Mouse (Mus musculus) frontal cortex, postnatal 10 days (tissue): Measurements from ENCODE around the gene Fcgr1.
"Not testable (repeated sequence)": the region's sequence is repeated elsewhere in the genome, so short reads cannot be mapped to it uniquely, and the experiment has no call there.

Experiments
- DNase-seq, 2 experiments: peaks; one replicate each; pipeline ENCODE4 v3.0.0; 2022; ENCODE audit warnings: low spot score in 2 of 2, mixed read lengths in 1 of 2

Fcgr1 gene

DNA sequence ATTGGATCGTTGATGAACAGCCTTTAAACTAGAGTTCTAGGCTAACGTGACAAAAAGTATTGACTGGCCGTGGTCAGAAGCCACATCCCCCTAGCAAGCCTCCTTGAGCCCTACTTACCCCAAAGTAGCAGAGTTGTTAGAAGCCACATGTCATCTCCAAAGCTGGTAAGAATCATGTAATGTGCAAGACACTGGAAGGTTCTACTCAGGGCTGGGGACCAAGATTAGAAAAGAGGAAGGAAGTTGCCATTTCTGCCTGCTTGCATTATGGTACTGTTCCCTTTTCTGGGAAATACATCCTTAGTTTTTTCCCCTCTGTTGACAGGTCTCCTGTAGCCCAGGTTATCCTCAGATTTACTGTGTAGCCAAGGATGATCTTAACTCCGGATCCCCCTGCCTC lies at the start of gene Fcgr1:
Fcgr1 (minus strand) TSS at position 183 of the 400 bp plus-strand sequence.
- DNase-seq: no peak

DNA sequence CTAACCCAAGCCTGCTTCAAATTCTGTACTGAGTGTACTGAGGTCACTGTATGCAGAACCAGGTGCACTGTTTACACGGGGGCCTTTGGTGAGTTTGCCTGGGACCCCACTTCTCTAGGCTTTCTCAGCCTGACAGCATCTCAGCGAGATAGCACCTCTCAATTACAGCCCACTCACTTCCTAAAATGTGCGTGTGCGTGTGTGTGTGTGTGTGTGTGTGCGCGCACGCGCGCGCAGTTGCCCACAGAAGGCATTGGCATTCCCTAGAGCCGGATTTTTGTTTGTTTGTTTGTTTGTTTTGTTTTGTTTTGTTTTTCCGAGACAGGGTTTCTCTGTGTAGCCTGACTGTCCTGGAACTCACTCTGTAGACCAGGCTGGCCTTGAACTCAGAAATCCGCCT lies 48.9 kb upstream of the Fcgr1 start:
- not testable (repeated sequence) for DNase-seq

DNA sequence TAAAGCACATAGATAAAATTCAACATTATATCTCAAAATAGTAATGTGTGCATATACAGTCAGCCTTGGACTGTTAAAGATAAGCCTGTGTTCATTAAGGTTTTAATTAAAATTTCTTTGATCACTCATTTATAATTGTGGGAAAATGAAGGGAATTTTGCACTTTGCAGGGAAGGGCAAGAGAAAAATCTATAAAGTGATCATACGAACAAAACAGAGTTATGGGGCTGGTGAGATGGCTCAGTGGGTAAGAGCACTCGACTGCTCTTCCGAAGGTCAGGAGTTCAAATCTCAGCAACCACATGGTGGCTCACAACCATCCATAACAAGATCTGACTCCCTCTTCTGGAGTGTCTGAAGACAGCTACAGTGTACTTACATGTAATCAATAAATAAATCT lies 48.3 kb upstream of the Fcgr1 start:
- not testable (repeated sequence) for DNase-seq

DNA sequence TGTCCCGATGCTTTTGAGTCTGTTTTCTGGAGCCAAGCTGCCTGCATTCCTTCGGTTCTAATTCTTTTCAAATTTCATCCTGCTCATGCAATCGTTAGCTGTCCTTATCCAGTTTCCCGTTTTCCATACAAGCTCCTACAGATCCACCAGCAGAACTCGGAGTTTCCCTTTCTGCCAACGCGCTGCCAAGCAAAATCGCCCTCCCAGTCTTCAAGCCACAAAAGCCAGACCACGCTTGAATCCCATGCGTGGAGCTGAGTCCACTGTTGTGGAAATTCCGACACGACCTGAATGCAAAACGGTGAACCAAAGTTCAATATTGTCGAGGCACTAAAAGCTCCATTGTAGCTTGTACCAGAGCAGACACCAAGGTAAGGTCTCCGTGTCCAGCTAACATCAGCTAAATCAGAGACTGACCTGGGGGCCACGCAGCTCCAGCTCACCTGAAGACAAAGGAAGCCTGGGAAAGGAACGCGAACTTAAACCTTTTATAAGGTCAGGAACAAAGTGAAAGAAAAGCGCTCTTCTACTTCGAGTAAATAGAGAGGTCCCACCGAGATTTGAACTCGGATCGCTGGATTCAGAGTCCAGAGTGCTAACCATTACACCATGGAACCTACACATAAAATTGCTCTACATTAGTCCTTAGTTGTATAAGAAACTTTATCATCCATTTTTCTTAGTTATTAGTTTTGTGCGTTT lies 47.0 kb upstream of the Fcgr1 start:
- DNase-seq: no peak

DNA sequence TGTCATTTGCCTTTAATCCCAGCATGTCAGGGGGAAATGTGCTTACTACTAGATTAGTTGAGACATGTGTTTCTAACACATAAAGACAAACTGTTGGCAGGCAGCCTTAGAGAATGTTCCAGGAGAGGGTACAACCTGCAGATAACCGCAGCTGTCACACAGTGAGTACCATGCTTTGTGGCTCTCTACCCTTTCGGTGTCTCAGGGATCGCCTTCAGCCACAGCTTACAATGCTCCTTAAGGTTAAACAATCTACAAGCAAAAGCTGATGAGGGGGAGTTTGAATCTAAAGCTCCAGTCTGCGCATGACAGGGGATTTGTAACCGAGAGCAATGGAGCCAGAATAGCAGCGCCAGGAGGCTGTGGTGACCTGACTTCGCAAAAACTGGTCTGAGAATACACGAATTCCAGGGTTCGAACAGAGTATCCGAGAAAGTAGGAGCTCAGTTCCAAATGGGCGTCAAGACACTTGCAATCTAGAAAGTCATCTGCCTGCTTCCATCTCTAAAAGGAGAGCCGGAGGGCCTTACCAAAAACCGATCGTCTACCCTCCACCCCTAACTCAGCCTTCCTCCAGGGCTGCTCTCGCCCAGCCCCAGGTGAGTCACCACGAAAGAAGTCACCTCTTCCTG lies 45.2 kb upstream of the Fcgr1 start:
- DNase-seq: no peak

DNA sequence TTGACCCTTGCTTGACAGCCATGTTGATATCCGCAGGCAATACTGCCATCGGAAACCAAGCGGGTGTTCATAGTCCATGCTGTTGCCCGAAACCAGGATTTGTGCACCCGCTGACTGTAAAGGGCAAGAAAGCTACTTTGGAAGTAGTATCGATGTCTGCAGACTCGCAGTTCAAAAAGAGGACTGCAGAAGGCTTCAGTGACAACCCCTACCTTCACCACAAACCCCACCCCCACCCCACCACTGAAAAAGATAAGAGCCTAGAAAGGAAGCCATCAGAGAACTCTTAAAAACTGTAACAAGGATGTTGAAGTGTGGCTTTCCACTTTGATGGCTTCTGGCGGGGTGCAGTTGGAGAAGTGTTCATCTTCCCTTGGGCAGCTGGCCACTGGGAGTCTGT lies 44.3 kb upstream of the Fcgr1 start:
- DNase-seq: no peak

DNA sequence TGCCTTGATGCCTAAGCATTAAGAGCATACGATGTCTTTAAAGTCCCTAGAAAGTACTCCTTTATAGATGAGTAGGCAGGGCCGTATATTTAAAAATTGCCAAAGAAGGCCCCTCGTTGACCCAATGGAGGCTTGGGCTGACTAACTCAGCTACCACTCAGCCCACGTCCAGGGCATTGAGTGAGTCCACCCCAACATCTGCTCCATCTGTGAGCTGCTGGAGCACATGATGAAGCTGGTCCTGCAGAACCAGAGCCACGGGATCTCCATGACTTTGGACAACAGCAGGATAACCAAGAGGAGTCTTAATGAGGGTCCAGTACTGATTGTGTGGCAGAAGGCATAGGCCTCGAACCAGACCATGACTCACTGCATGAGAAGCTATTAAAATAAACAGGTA lies 43.5 kb upstream of the Fcgr1 start:
- no peak for DNase-seq

DNA sequence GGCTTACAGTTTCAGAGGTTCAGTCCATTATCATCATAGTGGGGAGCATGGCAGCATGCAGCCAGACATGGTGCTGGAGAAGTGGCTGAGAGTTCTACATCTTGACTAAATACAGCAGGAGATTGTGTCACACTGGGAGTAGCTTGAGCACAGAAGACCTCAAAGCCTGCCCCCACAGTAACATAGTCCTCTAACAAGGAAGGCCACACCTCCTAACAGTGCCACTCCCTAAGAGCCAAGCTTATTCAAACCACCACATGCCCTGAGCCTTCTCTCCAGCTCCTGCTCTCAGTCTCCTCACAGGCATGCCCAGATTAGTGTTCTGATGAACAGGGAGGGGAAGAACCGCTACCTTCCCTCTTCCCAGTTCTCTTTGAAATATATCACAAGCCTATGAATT lies 42.9 kb upstream of the Fcgr1 start:
- no peak for DNase-seq

DNA sequence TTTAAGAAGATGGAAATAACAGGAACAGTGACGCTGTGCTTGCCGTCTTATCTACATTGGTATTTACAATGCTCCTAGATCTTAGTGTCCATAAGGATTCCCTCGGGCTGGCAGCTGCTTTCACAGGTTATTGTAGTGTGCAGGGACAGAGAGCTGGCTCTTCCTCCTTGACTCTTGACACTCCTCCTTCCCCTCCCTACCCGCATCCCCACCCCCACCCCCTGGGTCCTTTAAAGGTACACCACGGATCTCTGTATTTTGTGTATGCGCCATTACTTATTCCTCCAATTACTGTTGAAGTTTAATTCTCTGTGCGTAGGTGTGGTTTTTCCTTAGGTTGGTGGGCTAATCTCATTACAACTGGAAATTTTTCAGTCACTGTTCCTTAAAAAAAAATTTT lies 41.8 kb upstream of the Fcgr1 start:
- DNase-seq: no peak

DNA sequence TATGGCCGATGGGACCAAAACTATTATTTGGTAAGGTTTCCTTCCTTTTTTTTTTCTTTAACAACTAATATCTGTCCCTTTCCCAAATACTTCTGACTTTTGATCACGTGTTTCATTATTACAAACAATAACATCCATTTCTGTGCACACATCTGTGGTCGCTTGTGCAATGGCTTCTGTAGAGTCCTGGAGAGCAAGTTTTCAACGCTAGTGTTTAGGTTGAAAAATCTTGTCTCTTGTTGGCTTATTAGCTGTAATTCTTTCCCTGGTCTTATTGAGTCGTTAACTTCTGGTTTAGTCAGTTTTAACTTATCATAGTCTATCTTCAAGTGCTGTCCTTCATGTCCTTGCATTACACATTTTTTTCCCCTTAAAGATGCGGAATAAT lies 41.4 kb upstream of the Fcgr1 start:
- DNase-seq: no peak

DNA sequence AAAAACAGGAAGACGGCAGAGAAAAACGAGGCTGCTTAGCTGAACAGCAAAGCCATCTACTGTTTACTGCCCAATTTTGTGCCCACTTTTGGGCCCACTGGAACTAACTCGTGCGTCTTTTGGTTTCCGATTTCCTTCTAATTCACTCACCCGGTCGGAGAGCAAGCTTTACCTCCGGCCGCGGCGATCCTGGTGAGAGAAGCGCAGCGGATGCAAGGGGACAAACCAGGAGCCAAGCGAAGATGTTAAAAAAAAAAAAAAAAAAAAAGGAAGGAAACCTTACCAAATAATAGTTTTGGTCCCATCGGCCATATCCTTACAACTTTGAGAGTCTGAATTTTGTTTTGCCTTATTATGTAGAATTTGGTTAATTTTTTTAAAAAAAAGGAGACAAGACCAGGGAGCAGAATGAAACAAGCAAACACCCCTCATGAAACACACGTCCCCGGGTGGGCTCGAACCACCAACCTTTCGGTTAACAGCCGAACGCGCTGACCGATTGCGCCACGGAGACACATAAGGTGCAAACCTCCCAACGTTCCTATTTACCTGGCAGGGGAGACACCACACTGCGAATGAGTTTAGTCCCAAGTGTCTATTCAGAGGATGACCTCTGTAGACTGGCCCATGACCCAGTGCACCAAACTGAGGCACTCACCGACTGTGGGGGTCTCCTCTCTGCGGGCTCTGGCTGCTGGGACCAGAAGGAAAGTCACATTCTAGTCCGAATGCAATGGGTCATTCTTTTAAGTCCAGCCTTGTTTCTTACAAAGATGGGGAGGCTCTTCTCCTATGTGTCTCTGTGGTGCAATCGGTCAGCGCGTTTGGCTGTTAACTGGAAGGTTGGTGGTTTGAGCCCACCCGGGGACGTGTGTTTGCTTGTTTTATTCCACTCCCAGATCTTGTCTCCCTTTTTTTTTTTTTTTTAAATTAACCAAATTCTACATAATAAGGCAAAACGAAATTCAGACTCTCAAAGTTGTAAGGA lies 40.7 kb upstream of the Fcgr1 start:
- no peak for DNase-seq

DNA sequence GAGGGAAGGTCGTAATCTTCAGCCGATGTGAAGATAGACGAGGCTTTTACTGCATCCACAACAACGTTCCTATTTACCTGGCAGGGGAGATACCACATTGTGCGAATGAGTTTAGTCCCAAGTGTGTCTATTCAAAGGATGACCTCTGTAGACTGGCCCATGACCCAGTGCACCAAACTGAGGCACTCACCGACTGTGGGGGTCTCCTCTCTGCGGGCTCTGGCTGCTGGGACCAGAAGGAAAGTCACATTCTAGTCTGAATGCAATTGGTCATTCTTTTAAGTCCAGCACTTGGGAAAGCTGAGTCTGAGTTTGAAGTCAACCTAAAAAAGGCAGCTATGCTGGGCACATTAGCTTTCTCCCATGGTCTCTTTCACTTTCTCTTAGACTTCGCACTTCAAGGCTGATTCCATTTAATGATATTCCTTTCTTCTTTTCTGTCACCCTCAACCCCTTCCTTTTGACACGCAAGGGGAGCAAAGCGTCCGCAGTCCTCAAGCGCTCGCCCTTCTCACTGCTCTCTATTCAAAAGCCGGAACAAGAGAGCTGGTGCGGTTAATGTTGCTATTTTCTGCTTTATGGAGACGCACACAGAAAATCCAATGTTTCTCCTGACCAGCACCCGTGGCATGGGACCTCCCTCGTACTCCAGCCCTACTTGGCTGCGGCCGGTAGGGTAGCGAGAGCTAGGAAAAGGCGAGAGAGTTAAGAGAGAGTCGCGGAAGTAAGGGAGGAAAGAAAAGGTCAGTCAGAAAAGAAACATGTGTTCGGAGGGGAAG lies 39.8 kb upstream of the Fcgr1 start:
- no peak for DNase-seq

DNA sequence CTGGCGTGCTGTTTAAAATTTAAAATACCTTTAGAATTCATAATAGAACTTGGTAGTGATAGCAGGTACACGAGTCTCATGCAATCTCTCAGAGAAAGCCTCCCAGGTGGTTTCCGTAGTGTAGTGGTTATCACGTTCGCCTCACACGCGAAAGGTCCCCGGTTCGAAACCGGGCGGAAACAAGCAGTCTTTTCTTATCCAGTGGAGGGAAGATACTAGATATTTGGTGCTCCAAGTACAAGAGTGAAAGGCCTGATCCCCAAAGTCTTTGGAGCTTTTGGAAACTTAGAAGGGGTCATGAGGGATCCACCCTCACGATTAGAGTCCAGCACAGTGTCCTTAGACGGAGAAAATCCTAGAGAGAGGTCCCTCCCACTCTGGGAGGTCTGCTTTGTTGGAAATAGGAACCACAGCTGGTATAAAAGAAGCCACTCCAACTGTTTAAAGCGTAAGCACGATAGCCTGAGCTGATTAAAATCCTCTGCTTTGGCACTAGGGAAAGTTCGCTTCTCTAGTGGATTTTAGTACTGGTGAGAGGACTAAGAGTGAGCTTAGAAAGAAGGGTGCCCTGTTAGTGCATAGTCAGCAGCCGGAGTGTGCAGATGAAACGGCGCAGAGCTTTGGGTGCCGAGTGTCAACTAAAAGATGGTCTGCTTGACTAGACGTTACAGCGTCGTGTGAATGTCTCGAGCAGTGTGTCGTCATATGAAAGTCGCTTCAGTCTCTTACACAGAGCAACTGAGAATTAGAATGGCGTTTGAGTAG lies 39.0 kb upstream of the Fcgr1 start:
- no peak for DNase-seq

DNA sequence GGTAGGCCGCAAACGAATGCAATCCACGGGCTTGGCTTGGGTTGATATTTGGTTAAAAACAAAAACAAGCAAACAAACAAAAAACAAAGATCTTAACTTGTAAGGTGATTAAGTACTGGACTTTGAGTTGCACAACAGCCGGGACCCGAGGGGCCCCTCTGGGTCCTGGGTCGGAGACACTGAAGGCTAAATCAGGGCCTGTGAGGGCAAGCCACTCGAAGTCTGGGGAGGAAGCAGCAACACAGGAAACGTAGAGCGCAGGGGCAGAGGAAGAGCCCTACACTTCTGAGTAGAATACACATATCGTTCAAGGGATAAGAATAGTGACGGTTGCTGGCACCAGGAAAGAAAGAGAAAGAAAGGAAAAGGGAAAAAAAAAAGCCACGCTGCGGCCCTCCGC lies 38.2 kb upstream of the Fcgr1 start:
- DNase-seq: no peak

DNA sequence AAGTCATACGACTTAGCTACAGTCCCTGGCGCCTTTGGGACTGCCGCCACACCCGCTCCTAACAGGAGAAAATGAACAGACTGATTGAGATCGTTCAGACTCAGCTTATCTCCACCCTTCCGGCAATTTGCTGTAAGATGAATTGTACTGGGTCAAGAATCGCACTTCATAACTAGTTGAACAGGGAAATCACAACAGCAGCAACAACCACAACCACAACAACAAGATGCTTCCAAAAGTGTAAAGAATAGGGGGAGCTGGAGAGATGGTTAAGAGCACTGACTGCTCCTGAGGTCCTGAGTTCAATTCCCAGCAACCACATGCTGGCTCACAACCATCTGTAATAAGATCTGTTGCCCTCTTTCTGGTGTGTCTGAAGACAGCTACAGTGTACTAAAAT lies 37.7 kb upstream of the Fcgr1 start:
- DNase-seq: no peak

DNA sequence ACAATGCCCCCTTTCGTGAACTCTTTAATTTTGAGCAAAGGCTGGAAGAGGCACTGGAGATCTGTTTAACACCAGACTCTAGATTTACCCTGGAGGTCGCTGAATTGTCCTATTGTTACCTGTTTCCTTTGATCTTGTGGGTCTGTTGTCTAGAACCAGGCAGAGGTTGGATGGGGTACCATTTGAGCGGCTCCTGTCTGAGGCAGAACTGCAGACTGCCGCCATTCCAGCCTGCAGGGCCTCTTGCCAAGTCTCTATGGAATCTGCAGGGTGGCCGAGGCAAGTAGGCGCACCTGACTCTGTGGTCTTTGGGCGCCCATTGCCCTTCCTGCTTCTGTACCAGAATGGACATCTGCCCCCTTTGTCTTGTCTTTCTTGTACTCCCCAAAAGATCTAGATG lies 36.8 kb upstream of the Fcgr1 start:
- no peak for DNase-seq

DNA sequence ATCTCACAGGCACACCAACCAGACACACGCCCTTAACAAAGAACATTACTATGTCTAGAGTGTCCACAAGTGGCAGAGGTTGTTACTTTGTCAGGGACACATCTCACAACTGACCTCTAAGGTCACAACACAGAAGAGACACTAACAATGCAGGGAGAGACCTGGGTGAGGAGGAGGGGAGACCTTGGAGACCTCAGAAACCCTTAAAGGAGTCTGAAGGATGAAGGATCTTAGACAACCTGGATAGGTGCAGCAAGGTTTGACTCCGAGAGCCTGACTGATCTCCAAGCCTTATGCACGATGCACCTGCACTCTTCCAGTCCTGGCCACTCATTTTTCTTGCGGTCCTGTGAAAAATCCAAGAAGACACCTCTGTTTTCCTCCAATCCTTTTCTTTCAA lies 36.4 kb upstream of the Fcgr1 start:
- no peak for DNase-seq

DNA sequence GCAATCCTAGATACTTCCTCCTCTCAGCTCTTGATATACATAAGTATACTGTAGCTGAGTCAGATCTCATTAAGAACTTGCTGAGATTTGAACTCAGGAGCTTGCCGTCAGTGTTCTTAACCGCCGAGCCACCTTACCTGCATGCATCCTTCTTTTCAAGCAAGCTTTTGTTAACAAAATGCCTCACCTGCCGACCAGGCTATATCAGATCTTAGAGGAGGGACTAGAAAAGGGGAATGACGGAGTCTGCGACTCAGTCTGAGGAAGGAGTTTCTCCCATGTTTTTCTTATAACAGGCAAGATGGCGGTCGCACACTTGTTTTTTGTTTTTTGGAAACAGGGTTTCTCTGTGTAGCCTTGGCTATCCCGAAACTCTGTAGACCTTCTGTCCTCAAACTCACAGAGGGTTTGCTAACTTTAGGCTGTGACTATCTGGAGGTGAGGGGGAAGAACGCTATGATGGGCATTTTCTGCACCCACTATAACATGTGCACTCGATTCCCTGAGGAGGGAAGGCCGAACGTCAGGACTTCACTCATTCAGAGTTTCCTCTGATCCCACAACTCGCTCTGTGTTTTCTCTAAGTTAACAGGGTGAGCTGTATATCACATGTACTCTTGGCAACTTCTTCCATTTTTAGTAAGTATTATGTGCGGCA lies 35.1 kb upstream of the Fcgr1 start:
- DNase-seq: no peak

DNA sequence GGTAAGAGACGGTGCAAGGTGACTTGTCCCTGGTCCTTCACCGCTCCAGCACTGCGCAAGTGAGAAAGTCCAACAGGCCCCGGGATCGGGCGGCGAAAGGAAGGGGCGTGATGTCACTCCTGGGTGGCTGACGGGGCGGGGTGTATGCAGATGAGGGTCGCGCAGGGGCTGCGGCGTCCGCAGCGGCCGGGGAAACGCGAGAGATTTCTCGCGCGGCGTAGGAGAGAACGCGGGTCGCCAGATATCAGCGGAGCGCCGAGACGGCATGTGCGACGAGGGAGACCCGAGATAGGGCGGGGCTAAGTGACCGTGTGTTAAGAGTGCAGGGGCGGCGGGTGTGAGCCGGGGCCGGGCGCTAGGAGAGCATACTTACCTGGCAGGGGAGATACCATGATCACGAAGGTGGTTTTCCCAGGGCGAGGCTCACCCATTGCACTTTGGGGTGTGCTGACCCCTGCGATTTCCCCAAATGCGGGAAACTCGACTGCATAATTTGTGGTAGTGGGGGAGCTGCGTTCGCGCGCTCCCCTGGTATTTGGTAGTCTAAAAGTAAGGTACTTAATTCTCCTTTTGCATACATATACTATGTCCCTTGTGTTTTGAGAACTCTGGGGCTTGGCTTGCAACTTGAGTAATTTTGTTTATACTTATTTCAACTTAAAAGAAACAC lies 34.4 kb upstream of the Fcgr1 start:
- DNase-seq: not testable (repeated sequence)

DNA sequence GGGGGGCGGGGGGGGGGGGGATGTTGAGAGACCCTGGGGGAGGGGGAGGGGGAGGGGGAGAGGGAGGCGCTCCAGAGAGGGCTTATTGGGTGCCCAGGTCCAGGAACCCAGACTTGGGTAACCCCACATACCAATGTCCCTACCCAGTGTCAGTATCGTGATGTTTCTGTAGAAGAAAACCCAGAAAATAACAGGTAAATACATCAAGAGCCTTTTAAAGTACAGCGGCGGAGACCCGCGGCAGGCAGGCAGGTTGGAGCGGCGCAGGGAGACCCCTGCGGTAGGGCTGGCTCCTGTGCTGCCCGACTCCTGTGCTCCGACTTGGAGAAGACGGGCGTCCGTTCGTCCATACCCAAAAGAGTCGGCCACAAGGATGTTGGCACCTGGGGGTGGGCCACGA lies 33.9 kb upstream of the Fcgr1 start:
- DNase-seq: no peak
